Mouse (Mus musculus) MEL (cell line): ENCODE data around the gene Thsd4.

Experiments
- CTCF ChIP-seq, 3 experiments: IDR thresholded peaks in 2 of 3; conservative IDR thresholded peaks in 1 of 3; 2 replicates each; pipeline ENCODE4 v1.5.1; 2011 to 2012; ENCODE audit warnings: low read length in 3 of 3, low read depth in 2 of 3, mild to moderate bottlenecking in 2 of 3, improper control_type of control experiment in 1 of 3, inconsistent platforms in 1 of 3, mixed read lengths in 1 of 3, moderate library complexity in 1 of 3; ENCODE audit not compliant: control insufficient read depth in 1 of 3, insufficient read depth in 1 of 3, poor library complexity in 1 of 3, severe bottlenecking in 1 of 3
- JUND ChIP-seq: IDR thresholded peaks from 2 replicates; pipeline ENCODE4 v1.6.1; 2011; ENCODE audit warnings: low read depth, mild to moderate bottlenecking, improper control_type of control experiment, low read length
- NRF1 ChIP-seq: IDR thresholded peaks from 2 replicates; pipeline ENCODE4 v1.6.1; 2014; ENCODE audit warnings: low read depth, mild to moderate bottlenecking, inconsistent platforms, low read length, improper control_type of control experiment, moderate library complexity; ENCODE audit not compliant: poor library complexity, insufficient read depth, severe bottlenecking
- POLR2A ChIP-seq, 2 experiments: IDR thresholded peaks; 2 replicates each; pipeline ENCODE4 v1.6.1; 2011 to 2012; ENCODE audit warnings: low read length in 2 of 2, mild to moderate bottlenecking in 2 of 2, control low read depth in 1 of 2, improper control_type of control experiment in 1 of 2, low read depth in 1 of 2, moderate library complexity in 1 of 2; ENCODE audit not compliant: control insufficient read depth in 1 of 2, insufficient read depth in 1 of 2, poor library complexity in 1 of 2
- POLR2AphosphoS5 ChIP-seq: IDR thresholded peaks from 2 replicates; pipeline ENCODE4 v1.6.1; 2012; ENCODE audit warnings: low read depth, borderline replicate concordance, mild to moderate bottlenecking, inconsistent platforms, low read length, moderate library complexity, mixed read lengths
- USF1 ChIP-seq: IDR thresholded peaks from 2 replicates; pipeline ENCODE4 v1.6.1; 2014; ENCODE audit warnings: low read depth, mild to moderate bottlenecking, inconsistent platforms, low read length, improper control_type of control experiment, moderate library complexity
- USF2 ChIP-seq, 2 experiments: IDR thresholded peaks; 2 replicates each; pipeline ENCODE4 v1.6.1; 2011 to 2012; ENCODE audit warnings: improper control_type of control experiment in 2 of 2, low read length in 2 of 2, borderline replicate concordance in 1 of 2, inconsistent platforms in 1 of 2, low read depth in 1 of 2, mild to moderate bottlenecking in 1 of 2; ENCODE audit not compliant: insufficient read depth in 1 of 2

GRCm38 (mm10) chr9:60143816-60144215, 378.0 kb downstream of the Thsd4 start:
- TF ChIP-seq USF2 (IDR thresholded peaks at IDR 0.05; ENCODE audit: borderline replicate concordance in 1 of 2, insufficient read depth in 1 of 2, low read depth in 1 of 2, low read length in 2 of 2) (no peak), POLR2A (IDR thresholded peaks at IDR 0.05; ENCODE audit: control insufficient read depth in 1 of 2, insufficient read depth in 1 of 2, low read depth in 1 of 2, low read length in 2 of 2, poor library complexity in 1 of 2) (no peak), NRF1 (no peak), CTCF (IDR thresholded peaks at IDR 0.05 in 2 of 3, conservative IDR thresholded peaks at IDR 0.05 in 1 of 3; ENCODE audit: control insufficient read depth in 1 of 3, insufficient read depth in 1 of 3, low read depth in 2 of 3, low read length in 3 of 3, poor library complexity in 1 of 3, severe bottlenecking in 1 of 3) (no peak), USF1 (no peak), POLR2AphosphoS5 (no peak), JUND (no peak)
